Mouse (Mus musculus): Measurements from ENCODE around the gene Zscan29. TPM values are rescaled to one million over a fixed set of nuclear protein-coding genes. Genes with fewer than 3 reads are reported as not detected.
A peak's percentile ranks its signal among the peaks of the same experiment; 100 is the strongest.

Zscan29 gene
- total RNA-seq (2021): 1 to 10 TPM; 6.5 to 6.9 TPM
- long read RNA-seq, experiment 1, partial matches to known transcripts: 1 of 6 reads
- long read RNA-seq, experiment 1, other reads (novel, unspliced or antisense): 2 of 6 reads
- long read RNA-seq, experiment 2, partial matches to known transcripts: 1 of 3 reads
- long read RNA-seq, experiment 2, other reads (novel, unspliced or antisense): 1 of 3 reads

GRCm38 (mm10) chr2:121170980-121171742, at the start of gene Zscan29:
Gene Zscan29 (minus strand): TSS chr2:121171125.
- DNase-seq (ENCODE audit: low spot score in 2 of 2): peak; percentile 86 to 89

DNA sequence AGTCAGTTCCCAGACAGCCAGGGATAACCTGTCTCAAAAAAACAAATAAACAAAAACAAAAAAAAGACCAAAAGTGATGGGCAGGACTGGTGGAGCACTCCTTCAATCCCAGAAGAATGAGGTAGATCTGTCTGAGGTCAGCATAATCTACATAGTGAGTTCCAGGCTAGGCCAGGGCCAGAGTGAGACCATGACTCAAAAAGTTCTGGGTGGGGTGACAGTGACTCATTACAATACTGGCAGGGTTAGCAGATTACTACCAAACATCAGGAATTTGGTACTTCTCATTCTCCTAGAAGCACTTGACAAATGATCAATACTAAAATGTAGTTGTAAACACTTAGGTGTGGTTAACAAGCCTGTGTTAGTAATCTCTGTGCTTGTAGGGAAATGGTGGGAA, 49.1 kb upstream of the Zscan29 start:
- DNase-seq (ENCODE audit: low spot score in 2 of 2): no peak

GRCm38 (mm10) chr2:121219177-121219576, 48.3 kb upstream of the Zscan29 start:
- DNase-seq (ENCODE audit: low spot score in 2 of 2): no peak

- no peak for DNase-seq (ENCODE audit: low spot score in 2 of 2)
Observed at GRCm38 (mm10) chr2:121214491-121214890, 43.6 kb upstream of the Zscan29 start.

DNA sequence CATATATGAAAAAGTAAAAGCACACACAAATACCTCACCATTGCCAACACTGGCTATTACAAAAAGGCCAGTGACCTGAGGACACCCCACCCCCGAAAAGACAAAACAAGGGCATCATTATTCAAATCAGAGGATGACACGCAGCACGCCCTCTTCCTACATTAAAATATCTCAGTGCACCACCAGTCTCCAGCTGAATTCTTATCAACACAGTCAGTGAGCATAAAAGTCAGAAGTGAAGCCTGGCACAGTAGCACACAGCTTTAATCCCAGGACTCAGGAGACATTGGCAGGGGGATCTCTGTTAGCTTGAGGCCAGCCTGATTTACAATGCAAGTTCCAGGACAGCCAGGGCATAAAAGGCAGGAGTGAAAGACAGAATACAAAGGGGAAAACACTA, 35.6 kb upstream of the Zscan29 start:
- DNase-seq (ENCODE audit: low spot score in 2 of 2): no peak

DNA sequence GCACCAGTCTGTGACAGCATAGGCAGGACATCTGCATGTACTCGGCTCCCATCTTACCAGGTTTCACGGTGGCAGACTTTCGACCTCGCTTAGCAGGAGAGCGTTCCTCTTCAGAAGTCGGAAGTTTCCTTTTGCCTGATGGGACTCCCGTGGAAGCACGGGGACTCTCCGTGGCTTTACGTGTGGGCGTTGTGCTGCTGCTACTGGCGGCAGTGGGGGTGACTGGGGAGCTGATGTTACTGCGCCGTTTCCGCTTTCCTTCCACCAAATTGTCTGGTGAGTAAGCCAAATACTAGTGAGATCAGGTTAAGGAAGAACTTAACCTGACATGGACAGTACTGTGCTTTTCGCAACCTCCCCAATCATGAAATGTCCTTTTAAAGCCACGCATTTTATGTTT, 33.4 kb upstream of the Zscan29 start:
- DNase-seq (ENCODE audit: low spot score in 2 of 2): peak in 1 of 2 experiments; percentile 44

- DNase-seq (ENCODE audit: low spot score in 2 of 2): peak in 1 of 2 experiments; percentile 39
Observed at GRCm38 (mm10) chr2:121195466-121195865, 24.5 kb upstream of the Zscan29 start.

DNA sequence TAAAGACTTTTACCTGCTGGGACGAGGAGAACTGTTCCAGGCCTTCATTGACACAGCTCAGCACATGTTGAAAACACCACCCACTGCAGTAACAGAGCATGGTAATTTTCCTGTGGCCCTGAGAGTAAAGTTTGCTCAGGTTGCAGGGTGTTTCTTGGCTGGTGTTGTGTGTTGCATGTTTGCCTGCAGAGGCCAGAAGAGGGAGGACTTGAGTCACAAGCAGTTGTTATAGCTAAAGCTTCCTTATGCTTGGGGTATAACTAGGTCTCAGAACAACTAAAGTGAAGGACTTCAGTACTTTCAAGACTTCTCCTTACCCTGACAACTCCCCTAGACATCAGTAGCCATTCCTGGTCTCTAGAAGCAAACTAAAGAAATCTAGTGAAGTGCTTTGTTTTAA, 17.6 kb upstream of the Zscan29 start:
- DNase-seq (ENCODE audit: low spot score in 2 of 2): no peak

DNA sequence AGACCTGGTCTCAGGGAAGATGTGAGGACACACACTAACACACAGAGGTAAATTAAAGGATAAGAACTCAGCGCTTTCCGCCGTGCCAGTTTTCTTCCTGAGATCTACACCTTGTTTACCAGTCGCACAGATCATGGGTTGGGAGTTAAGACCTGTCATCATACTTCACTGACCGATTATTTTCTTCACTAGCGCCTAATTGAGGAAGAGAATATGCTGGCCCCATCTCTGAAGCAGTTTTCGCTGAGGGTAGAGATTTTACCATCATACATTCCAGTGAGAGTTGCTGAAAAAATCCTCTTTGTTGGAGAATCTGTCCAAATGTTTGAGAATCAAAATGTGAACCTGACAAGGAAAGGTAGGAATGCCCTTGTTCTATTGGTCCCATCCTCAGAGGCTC, 13.2 kb upstream of the Zscan29 start:
- no peak for DNase-seq (ENCODE audit: low spot score in 2 of 2)

DNA sequence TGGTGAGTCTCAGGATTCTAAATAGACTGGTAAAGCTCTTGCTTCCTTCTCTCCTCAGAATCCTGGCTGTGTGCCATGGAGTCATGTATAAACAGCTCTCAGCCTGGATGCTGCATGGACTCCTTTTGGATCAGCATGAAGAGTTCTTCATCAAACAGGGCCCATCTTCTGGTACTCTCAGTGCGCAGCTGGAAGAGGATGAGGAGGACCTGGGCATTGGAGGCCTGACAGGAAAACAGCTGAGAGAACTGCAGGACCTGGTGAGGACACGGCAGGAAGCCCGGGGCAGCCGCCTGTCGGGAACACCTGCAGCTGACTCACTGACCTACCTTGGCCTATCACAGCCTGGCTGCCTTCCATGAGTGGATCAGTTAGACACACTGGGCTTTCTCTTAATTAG, 12.5 kb upstream of the Zscan29 start:
- DNase-seq (ENCODE audit: low spot score in 2 of 2): no peak

- DNase-seq (ENCODE audit: low spot score in 2 of 2): no peak
Observed at GRCm38 (mm10) chr2:121178828-121179479, 8.0 kb upstream of the Zscan29 start.

- no peak for DNase-seq (ENCODE audit: low spot score in 2 of 2)
Observed at GRCm38 (mm10) chr2:121170481-121170971, 399 bp downstream of the Zscan29 start, which contains the start of gene Tubgcp4. Gene Tubgcp4 (plus strand): TSS chr2:121170654.

DNA sequence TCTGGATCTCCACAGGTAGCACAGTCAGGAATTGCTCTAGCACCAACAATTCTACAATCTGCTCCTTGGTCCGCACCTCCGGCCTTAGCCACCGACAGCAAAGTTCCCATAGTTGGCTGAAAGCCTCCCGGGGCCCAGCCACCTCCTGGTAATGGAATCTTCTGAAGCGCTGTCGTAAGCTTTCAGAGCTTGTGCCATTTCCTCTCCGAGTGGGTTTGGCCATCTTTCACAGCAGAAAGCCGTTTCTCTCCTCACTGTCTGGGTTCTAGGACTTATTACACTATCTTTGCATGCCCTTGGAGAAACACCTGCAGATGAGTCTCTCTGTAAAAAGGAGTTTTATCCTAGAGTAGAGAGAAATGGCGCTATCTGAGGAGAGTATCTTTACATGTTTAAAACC, 1.0 kb downstream of the Zscan29 start:
- DNase-seq (ENCODE audit: low spot score in 2 of 2): peak in 1 of 2 experiments; percentile 12

DNA sequence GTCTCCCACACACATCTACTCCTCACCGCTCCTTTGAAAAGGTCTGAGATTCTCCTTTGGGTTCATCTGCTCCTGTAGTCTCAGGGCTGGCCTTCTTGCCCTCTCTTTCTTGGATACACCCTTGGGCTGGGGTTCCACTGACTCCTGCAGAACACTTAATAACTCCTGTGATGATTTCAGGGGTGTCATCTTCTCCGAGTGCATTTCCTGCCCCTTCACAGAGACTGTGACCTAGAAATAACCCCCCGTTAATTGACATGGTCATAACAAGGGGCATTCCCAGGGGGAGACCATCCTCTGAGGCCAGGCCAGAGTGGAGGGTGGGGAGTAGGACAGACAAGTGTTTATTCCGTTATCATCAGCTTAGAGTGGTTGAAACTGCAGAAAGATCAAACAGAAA, 1.8 kb downstream of the Zscan29 start:
- DNase-seq (ENCODE audit: low spot score in 2 of 2): no peak

GRCm38 (mm10) chr2:121153100-121153499, 17.8 kb downstream of the Zscan29 start:
- no peak for DNase-seq (ENCODE audit: low spot score in 2 of 2)

- no peak for DNase-seq (ENCODE audit: low spot score in 2 of 2)
Observed at GRCm38 (mm10) chr2:121149679-121150078, 21.2 kb downstream of the Zscan29 start.

GRCm38 (mm10) chr2:121142415-121142814, 28.5 kb downstream of the Zscan29 start:
- DNase-seq (ENCODE audit: low spot score in 2 of 2): no peak

DNA sequence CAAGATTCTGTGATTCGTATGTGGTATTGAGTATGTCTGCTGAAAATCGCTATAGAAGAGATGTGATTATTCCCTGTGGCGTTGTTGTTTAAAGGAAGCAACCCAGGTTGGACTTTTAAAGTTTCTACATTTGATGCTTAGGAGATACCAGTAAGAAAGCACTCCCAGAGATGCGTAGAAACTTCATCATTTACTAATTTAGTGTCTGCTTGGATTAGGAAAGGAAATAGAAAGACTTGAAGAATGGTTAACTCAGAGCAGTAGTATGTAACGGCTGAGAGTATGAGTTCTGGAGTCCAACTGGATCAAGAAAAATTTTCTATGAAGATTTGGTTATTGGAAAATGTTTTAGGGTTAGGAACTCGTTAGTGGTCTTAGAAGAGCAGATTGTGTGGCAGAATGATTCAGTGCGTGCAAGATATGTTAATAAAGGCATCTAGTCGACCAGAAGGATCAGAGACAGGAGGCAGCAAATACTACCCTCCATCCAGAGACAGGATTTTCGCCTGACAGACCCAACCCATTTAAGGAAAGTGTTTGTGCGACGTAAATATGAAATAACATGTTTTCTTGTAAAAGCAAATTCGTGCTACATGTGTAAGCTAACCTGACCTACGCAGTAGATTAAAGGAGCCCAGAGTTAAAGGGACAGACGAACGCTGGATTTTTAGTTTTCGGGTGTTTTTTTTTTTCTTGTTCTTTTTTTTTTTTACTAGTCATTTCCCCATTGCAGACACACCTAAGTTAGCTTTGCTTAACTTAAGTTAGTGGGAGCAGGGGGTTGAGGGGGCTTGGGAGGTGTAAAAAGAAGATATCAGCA, 29.5 kb downstream of the Zscan29 start:
- no peak for DNase-seq (ENCODE audit: low spot score in 2 of 2)

DNA sequence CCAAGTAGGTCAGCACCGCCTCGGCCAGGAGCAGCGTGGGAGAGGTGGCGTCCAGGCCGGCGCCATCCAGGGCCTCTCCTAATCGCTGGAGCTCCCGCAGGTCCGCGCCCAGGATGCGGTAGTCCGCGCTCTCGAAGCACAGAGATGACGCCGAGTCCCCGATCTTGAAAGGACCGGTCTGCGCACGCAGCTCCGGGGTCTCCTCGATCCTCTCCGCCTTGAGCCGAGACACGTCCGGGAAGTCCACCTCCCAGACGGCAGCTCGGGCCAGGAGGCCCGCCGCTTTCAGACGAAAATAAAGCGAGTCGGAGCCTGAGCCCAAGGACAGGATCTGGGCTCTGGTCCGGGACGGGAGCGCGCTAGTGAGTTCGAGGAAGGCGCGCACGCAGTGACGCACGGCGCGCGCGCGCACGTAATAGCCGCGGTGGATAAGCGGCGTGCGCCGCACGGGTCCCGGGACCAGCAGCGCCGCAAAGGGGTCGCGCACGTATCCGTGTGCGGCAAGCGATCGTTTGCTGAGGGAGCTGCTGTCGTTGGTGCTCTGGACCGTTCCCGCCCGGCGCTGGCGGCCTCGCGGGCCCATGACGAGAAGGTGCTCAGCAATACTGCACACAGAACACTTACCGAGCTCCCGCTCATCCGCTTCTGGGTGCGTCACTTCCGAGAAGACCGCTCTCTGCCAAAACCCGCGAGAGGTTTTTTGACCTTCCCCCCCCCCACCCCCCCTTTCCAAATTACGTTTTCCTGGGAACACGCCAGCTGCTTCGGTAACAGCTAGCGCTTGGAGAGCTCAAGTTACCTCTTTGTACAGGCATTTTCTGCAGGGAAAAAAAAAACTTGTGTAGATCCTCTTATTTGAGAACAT, 30.7 kb downstream of the Zscan29 start, which contains the start of the genes Adal and Lcmt2:
Gene Adal (plus strand): TSS at position 411 of the 865 bp plus-strand sequence.
Gene Lcmt2 (minus strand): TSS at position 636 of the 865 bp plus-strand sequence.
- peak; percentile 86 to 95 for DNase-seq (ENCODE audit: low spot score in 2 of 2)

All from left cerebral cortex, adult 18-20 months (tissue).